Mouse (Mus musculus) brain, embryonic 18.5 days (tissue): ENCODE measurements at regions not wholly inside any gene's neighbourhood (a gene's known extent, or its start where the extent isn't known, plus 50 kb on each side); places are given as distances from the start of the nearest gene placed in this dataset.

Source experiments
- DNase-seq: peaks from one replicate; pipeline ENCODE4 v3.0.0-alpha.2; 2012; ENCODE audit warnings: low read depth, low spot score

- peak; percentile 77 for DNase-seq
Observed at GRCm38 (mm10) chr7:55710872-55711558, 57.0 kb upstream of the Siglech start.
